Comparison of ENCODE assay signal across 12 mouse cellular contexts in the genomic region with DNA sequence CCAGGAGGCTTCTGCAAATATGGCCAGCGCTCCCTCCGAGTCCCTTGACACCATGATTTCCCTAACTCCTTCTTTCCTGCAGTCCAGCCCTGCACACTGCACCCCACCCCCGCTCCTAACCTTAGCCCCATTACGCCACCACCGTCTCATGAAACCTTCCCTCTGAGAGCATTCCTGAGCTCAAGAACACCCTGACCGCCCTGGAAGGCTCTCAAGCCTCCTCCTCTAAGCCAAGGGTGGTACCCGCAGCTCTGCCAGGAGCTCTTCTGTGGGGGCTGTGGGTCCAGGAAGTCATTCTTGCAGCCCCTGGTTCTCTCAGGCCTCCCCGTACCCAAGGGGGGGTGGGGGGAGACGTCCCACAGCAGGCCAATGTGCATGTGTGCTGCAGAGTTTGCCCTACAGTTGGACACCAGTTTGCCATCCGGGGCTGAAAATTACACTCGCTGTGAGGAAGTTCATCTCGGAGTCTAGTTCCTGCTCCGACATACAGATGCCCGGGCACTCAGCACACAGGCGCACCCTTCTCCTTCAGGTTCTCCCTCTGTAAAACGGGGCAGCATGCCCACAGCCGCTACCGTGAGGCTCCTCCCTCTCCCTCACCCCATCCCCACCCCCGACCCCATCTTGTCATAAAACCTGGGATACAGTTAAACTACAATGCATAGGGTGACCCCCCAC. TPM values are rescaled to one million over a fixed set of nuclear protein-coding genes. Genes with fewer than 3 reads are reported as not detected.
DNase-seq lines count a peak whose midpoint lies in the region; ATAC-seq and TF ChIP-seq lines count a peak whose summit lies in the region.
"Had no signal": no experiment of that assay in that cellular context is flagged by ENCODE, and none has a peak within 500 bp of the region (broad histone marks: within the 10 kb centered on the region; RNA-seq: fewer than 3 reads in every experiment).

No protein-coding gene starts in this region.

- DNase-seq in heart, adult 11 months, result peak; percentile 96
- no peak for DNase-seq in heart, adult 9 months (ENCODE audit: low spot score in 2 of 2)
- peak; percentile 48 for DNase-seq in urinary bladder, postnatal 14 days (ENCODE audit: low spot score)
- DNase-seq in urinary bladder, adult 18-20 months (ENCODE audit: low spot score in 2 of 2), result no peak
- peak; percentile 64 for DNase-seq in lung, embryonic 14.5 days
- no peak for DNase-seq in left cerebral cortex, adult 18-20 months (ENCODE audit: low spot score in 2 of 2)
- no peak for DNase-seq in layer of hippocampus, adult 2 months (ENCODE audit: low spot score in 2 of 2)
- DNase-seq: forebrain, postnatal 0 days had no signal

- no peaks in the 10 kb centered on the region for H3K9me3 ChIP-seq in lung, embryonic 14.5 days (ENCODE audit: low read depth, low read length)
- H3K9me3 ChIP-seq in midbrain, embryonic 13.5 days, result no peaks in the 10 kb centered on the region
- H3K9me3 ChIP-seq: megakaryocyte, embryonic 14.5 days; neural tube, embryonic 13.5 days had no signal

- peak overlapping the region; percentile 60; the same call in 1 of the 2 replicates for H3K27ac ChIP-seq in lung, embryonic 14.5 days (ENCODE audit: low read depth)
- H3K27ac ChIP-seq in layer of hippocampus, adult 2 months, result no peak overlapping the region
- no peak overlapping the region for H3K27ac ChIP-seq in midbrain, embryonic 13.5 days
- H3K27ac ChIP-seq: neural tube, embryonic 13.5 days had no signal

- H3K4me3 ChIP-seq in lung, embryonic 14.5 days (ENCODE audit: low read depth, low read length), result no peak overlapping the region
- no peak overlapping the region for H3K4me3 ChIP-seq in layer of hippocampus, adult 2 months
- no peak overlapping the region for H3K4me3 ChIP-seq in midbrain, embryonic 13.5 days (replicated peaks)
- H3K4me3 ChIP-seq: megakaryocyte, embryonic 14.5 days; neural tube, embryonic 13.5 days had no signal

- WGBS in lung, embryonic 14.5 days, result 61% methylated on average over 19 of the region's 19 CpGs
- WGBS in midbrain, embryonic 13.5 days, result 90% methylated on average over 19 of the region's 19 CpGs

- H3K36me3 ChIP-seq in lung, embryonic 14.5 days (ENCODE audit: insufficient read depth), result peaks cover 4% of the 10 kb centered on the region; the same call in 1 of the 2 replicates
- H3K36me3 ChIP-seq in midbrain, embryonic 13.5 days, result no peaks in the 10 kb centered on the region
- H3K36me3 ChIP-seq: neural tube, embryonic 13.5 days had no signal

- peak; percentile 82 for ATAC-seq in lung, embryonic 14.5 days (ENCODE audit: insufficient read depth)
- ATAC-seq in midbrain, embryonic 13.5 days, result no peak
- ATAC-seq: forebrain, postnatal 0 days; hindbrain, embryonic 16.5 days had no signal

- peaks cover 26% of the 10 kb centered on the region for H3K4me1 ChIP-seq in lung, embryonic 14.5 days (ENCODE audit: insufficient read depth)
- H3K4me1 ChIP-seq in midbrain, embryonic 13.5 days (replicated peaks), result no peaks in the 10 kb centered on the region

- no peak for TF ChIP-seq CTCF in lung, embryonic 14.5 days (IDR thresholded peaks at IDR 0.05; ENCODE audit: low read depth)
- TF ChIP-seq CTCF in layer of hippocampus, adult 2 months (conservative IDR thresholded peaks at IDR 0.05), result no peak

- no peak overlapping the region for H3K4me2 ChIP-seq in lung, embryonic 14.5 days
- no peak overlapping the region for H3K4me2 ChIP-seq in midbrain, embryonic 13.5 days (replicated peaks)
- H3K4me2 ChIP-seq: neural tube, embryonic 13.5 days had no signal

- no peak overlapping the region for H3K9ac ChIP-seq in lung, embryonic 14.5 days
- H3K9ac ChIP-seq in midbrain, embryonic 13.5 days (replicated peaks), result no peak overlapping the region
- H3K9ac ChIP-seq: forebrain, postnatal 0 days; neural tube, embryonic 13.5 days had no signal

- H3K27me3 ChIP-seq in lung, embryonic 14.5 days (ENCODE audit: insufficient read depth, low read length), result no peaks in the 10 kb centered on the region
- no peaks in the 10 kb centered on the region for H3K27me3 ChIP-seq in midbrain, embryonic 13.5 days
- H3K27me3 ChIP-seq: neural tube, embryonic 13.5 days had no signal

RNA-seq across cellular contexts. Expression of gene Col4a1, which starts 57.0 kb away (rescaled TPM):
- polyA plus RNA-seq in lung, embryonic 14.5 days (2014; fragmentation: Nextera tagmentation; extraction: Ambion mirVana), result 372 and 389 TPM in 2 replicates
- total RNA-seq in left cerebral cortex, adult 18-20 months (2021), result 10 to 100 TPM; 39.0 to 47.4 TPM
- total RNA-seq in layer of hippocampus, adult 2 months (2021), result 10 to 100 TPM; 52.0 to 53.6 TPM
- polyA plus RNA-seq in midbrain, embryonic 13.5 days (2015; fragmentation: Nextera tagmentation; extraction: Ambion mirVana), result 61.4 and 83.4 TPM in 2 replicates

RNA-seq across cellular contexts. Expression of gene Col4a2, which starts 57.1 kb away (rescaled TPM):
- polyA plus RNA-seq in lung, embryonic 14.5 days (2014; fragmentation: Nextera tagmentation; extraction: Ambion mirVana), result 103 and 111 TPM in 2 replicates
- 10 to 100 TPM; 40.9 to 45.1 TPM for total RNA-seq in left cerebral cortex, adult 18-20 months (2021)
- 10 to 100 TPM; 53.7 to 55.4 TPM for total RNA-seq in layer of hippocampus, adult 2 months (2021)
- polyA plus RNA-seq in midbrain, embryonic 13.5 days (2015; fragmentation: Nextera tagmentation; extraction: Ambion mirVana), result 28.6 and 39.1 TPM in 2 replicates

Comparison
In these comparisons a context has a peak if more than half of its experiments do, and no peak if none do; other contexts are left out.
1. DNase-seq: peak in heart, adult 11 months (single experiment), urinary bladder, postnatal 14 days (single experiment) and lung, embryonic 14.5 days (single experiment); none in heart, adult 9 months (0 of 2), urinary bladder, adult 18-20 months (0 of 2), left cerebral cortex, adult 18-20 months (0 of 2) and layer of hippocampus, adult 2 months (0 of 2).